Mouse (Mus musculus) layer of hippocampus, adult 11-12 months (tissue): ENCODE results near the gene Col13a1.

Experiments used
- DNase-seq: peaks from one replicate; pipeline ENCODE4 v3.0.0; 2022; ENCODE audit warnings: low spot score

The Col13a1 gene

DNA sequence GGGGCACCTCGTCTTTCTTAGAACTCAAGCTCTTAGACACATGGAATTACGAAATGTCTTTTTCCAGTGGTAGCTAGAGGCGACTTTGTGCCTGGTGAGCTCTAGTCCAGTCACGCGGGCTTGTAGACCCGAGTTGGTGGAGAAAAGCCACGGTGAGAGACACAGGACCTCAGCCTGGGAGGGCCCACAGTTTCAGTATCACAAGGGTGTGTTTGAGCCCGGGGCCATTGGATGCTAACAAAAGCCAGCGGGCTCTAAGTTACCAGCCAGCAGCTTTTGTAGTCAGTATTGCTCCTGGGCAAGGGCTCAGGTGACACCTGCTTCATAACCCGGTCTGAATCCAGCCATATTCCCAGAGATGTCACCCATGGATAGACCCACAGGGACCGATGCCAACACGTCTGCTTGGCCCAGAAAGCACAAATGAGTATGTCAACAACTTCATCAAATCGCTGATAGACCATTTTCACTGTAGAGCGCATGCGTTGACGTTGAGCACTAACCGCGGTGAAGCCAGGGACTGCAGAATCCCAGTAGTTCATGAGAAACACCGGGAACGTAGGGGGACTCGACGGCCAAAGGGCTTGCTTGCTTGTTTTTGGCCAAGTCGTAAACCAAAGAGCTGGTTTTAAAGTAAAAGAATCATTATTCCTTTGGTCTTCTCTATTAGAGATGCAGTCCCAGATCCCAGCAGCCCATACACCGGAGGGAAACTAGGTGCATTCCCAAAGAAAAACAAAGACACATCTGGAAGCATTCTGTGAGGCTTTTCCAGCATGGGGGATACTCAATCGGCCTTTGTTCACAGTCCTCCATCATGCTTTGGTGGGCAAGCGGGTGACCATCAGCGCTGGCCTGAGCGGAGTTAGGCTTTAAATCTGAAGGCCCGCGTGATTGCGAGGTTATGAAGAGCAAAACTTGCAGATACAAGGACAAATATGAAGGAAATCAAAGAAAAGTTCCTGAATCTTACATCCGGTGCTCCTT is 150.7 kb downstream of the Col13a1 start:
- DNase-seq = no peak

DNA sequence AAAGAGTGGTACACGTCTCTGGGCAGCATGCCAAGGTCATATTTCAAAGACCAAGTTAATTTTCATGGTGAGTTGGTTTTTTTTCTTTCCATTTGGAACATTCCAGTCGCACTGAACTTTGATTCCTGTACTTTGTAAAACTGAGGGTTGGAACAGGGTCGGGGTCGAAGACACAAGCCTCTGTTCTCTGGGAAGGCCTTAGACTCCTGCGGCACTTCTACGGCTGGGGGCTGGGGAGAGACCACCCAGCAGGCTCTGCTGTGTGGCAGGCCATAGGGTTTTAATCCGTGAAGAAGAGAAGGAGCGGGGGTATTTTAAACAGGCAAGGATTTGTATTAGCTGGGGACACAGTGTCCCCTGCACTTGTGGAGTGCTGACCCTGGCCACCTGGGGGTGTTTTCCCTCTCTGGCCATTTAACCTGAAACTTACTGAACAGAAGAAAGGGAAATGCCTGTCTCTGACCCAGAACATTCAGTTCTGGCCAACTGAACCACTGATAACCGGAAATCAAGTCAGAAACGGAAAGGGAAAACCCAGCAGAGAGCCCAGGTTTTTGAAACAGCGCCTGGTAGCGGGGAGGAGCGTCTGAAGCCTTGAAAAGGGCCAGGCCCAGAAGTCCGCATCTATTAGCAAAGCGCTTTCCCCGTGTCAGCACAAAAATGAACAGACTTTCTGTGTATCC is 152.0 kb downstream of the Col13a1 start:
- no peak for DNase-seq

DNA sequence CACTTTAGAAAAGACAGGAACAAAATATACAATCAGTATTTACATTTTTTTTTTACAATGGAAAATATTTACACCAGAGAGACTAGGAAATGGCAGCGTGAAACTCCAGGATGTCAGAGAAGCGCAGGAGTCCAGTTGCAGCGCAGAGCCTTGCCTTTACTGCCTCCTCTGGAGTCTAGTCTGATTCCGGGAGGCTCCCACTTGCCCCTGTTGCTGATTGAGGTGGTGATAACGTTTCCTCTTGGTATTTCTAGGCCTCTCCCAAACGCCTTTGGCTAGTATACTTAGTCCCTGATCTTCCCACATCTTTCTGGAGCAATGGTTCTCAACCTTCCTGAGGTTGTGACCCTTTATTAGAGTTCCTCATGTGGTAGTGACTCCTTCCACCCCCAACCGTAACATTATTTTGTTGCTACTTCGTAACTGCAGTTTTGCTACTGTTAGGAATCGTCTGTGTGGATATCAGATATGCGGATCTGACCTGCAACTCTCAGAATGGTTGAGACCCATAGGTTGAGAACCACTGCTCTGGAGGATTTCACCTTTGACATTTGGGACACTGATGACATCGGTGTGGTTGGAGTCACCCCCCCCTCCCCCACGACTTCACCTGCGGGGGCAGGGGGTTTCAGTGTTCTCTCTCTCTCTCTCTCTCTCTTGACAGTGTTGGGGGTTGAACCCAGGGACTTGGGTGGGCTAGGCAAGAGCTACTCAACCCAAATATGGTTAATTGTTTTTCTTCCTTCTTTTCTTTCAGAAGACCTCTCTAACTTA is 152.7 kb downstream of the Col13a1 start:
- DNase-seq = no peak

DNA sequence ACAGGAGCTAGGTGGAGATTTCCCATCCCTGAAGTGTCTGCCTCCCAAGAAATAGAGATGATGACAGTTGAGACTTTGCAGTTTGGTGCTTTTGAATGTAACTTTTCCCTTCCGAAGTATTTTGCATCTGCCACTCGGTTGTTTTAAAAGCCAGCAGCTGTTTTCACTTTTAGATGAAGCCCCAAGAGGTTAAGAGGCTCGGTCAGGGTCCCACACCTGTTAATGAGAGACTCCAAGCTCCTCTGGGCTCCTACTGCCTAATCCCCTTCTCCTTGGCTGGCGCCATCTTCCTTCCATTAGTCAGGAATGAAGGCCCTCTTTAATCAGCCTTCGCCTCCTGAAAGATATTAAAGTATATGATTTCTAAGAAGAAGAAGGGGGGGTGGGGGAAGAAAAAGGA is 153.4 kb downstream of the Col13a1 start:
- no peak for DNase-seq

DNA sequence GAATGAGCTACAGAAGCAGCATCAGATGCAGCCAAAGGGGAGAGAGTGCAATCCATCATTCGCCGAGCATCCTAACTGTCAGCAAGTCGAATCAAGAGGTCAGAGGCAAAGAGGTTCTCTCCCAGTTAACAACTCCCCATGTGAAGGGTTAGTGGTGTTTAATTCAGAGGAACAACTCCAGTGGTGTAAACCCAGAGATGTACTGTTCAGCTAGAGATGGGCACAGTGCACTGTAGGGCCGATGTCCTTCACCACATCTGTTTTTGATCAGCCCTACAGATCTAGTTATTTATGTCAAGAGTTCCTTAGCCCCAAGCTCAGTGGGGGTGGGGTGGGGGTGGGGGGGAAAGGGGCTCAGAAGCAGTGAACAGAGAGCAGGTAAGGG is 155.2 kb downstream of the Col13a1 start:
- DNase-seq = no peak

DNA sequence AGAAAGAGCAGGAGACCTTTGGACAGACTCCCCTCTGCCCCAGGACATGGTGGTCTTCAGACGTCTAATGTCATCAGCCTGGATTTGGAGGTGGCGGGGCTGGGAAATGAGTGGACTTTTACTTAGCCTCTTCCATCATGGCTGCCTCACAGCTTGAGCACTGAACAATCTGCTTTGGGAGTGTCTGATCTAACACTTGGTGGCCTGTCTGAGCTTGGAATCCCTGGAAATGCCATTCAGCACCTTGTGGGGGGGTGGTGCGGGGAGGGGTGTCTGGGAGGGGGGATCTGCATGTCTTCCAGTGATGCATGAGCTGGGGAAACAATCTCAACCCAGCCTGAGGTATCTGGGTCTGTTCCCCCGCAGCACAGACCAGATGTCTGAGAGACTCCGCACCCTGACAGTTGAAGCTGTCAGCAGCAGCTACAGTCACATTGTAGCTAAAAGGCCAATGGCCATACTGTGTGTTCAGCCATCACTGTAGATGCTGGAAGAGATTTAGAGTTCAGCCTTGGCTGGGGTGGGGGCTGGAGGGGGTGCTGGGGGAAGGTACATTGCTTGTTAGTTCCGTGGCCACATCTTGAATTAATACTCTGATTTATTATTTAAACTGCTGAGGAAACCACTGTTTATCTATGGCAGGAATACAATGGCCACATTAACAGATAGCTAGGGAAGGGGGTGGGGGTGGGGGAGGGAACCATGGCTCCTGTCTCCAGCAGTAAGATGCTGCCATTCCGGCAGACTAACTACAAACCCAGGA is 155.8 kb downstream of the Col13a1 start:
- no peak for DNase-seq

DNA sequence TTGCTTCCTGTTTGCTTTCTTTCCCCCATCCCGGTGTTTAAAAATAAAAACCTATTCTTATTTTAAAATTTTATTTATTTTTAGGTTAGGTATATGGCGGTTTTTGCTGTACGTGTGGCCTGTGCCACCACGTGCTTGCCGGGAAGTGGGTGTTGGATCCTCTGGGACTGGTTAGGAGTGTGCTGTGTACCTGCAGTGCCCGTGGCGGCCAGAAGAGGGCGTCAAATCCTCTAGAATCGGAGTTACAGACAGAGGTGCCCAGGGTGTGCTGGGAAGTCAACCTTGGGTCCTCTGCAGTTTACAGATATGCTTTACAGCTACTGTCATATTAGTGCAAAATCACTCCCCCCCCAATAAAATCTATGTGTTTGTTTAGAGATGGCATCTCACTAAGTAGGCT is 158.9 kb downstream of the Col13a1 start:
- no peak for DNase-seq

DNA sequence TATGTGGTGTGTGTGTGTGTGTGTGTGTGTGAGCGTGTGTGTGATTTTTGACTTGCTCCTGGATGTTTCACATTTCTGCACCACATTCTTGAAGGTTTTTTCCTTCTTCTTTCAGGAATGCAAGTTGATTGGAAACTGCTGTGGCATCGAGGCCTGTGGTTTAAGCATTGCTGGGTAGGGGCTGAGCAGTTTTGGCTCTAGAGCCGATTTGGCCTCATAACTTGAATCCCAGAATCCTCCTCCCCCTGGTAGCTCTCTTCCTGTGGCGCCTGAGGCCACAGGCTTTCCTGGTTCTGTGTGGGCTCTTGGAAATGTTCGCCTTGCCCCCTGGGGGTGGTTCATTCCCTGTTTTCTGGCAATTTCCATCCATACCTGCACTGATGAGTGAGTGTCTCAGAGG is 166.9 kb downstream of the Col13a1 start:
- no peak for DNase-seq

DNA sequence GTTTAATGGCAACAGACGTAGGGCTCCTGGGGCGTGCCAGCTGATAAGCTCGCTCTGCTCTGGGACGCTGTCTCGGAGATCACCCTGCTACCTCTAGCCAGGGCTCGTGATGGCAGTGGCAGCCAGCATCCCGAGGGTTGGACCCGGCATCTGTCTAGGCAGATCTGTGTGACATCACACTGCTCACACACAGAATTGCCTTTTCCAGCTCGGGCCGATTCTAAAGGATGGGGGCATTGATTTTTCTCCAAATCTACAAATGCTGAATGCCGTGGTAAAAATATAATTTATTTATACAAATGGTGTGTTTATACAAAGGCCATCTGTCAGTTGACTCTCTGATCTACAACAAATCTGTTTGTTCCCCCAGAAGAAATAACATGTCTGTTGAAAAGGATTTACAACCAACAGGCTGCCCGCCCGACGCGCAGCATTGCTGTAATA is 180.8 kb downstream of the Col13a1 start:
- no peak for DNase-seq

DNA sequence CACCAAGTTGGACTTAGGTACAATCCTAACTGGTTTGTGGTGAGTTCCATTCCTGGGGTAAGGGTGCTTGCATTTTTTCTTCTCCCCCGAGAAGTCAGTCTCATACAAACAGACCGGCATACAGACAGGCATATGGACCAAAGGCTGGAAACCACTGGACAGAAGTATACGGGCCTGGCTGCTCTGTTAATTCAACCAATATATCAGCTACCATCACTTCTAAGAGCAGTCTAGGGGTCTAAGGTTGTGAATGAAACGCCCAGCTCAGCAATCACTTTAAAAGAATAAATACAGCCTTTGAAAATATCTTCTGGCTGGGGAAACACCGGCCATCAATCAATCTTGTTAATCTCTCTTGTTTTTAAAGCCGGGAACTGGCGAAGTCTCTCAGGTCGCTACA is 183.4 kb downstream of the Col13a1 start:
- no peak for DNase-seq

DNA sequence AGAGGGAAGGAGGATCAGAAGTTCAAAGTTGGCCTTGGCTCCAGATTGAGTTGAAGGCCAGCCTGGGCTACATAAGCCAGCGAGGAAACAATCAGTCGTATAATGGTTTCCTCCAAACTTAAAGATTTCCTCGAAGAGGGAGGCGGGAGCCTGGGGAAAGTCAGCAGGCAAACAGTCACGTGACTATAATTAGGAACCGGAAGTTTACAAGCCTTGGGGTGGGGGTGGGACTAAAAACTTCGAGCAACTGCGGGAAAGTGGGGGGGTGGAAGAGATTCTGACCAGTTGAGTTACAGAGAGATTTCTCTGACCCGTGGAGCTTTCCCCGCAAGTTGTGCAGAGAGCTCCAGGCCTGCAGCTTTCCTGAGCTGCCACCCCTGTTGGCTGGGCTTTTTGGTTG is 183.9 kb downstream of the Col13a1 start:
- no peak for DNase-seq

DNA sequence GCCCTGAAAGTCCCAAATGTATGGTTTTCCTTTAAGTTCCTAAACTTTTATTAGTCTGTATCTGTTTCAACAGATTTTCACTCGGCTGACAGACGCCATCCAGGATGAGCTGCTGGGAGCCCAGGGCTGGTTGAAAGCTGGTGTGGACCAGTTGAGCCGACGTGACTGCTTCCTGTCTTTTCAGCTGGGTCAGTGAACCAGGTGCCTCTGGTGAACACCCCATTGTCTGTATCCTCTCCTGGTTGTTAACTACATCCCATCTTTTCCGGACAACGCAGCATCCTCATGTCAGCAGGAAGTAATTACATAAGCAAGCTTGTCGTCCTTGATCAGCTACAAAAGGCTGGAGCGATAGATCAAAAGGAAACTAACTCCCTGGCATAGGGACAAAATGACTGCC is 185.9 kb downstream of the Col13a1 start:
- DNase-seq = no peak

DNA sequence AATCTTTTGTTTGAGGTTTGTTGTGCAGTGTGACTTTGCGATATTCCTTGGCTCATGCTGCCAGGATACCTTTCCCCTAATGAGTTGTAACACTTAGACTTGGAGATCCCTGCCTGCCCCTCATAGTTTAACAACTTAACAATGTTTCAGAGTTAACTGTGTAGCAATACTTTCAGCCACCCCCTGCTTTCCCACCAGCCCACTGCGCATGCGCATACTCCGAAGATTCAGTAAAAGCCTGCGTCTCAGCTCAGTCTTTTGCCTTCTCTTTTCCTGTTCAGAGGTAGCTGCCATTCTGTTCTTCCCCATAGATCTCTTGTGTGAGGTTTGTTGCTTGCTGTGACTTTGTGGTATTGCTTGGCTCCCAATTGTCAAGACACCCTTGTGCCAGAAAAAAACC is 190.4 kb downstream of the Col13a1 start:
- DNase-seq = no peak
